Mouse (Mus musculus) liver, postnatal 0 days (tissue): Measurements from ENCODE around the gene Tnfsfm13.

ENCODE experiments used
- CTCF ChIP-seq: sonication (generic); IDR thresholded peaks from 2 replicates; pipeline ENCODE4 v1.5.1; 2016; ENCODE audit warnings: antibody characterized with exemption, low read depth
- EP300 ChIP-seq: IDR thresholded peaks from 2 replicates; pipeline ENCODE4 v1.6.1; 2016; ENCODE audit warnings: antibody characterized with exemption, low read depth, mild to moderate bottlenecking

- no peak for TF ChIP-seq CTCF
- TF ChIP-seq EP300 = no peak
Measured at GRCm38 (mm10) chr11:69709554-69710446, 13.9 kb upstream of the Tnfsfm13 start.
